Mouse (Mus musculus) liver, embryonic 12.5 days (tissue): ENCODE data around the gene Nup214. TPM values are rescaled to one million over a fixed set of nuclear protein-coding genes. Genes with fewer than 3 reads are reported as not detected.

Experiments
- ATAC-seq: fragments of 200-750 bp; cut with Nextera tagmentation; 2 replicates; pipeline ENCODE4 v1.8.0; 2017; ENCODE audit warnings: moderate number of reproducible peaks, mild to moderate bottlenecking, moderate library complexity
- H3K27ac ChIP-seq: fragments of 300-500 bp; sonication (generic); 2 replicates; pipeline ENCODE4 v1.5.1; 2016; ENCODE audit warnings: mild to moderate bottlenecking
- H3K27me3 ChIP-seq: fragments of 300-500 bp; sonication (generic); replicated peaks from 2 replicates; pipeline ENCODE4 v1.6.1; 2016; ENCODE audit warnings: mild to moderate bottlenecking, moderate library complexity
- H3K36me3 ChIP-seq: fragments of 300-500 bp; sonication (generic); 2 replicates; pipeline ENCODE4 v1.6.1; 2016; ENCODE audit warnings: mild to moderate bottlenecking, moderate library complexity
- H3K4me1 ChIP-seq: fragments of 300-500 bp; sonication (generic); 2 replicates; pipeline ENCODE4 v1.6.1; 2016
- H3K4me2 ChIP-seq: fragments of 300-500 bp; sonication (generic); 2 replicates; pipeline ENCODE4 v1.6.1; 2016; ENCODE audit warnings: mild to moderate bottlenecking, moderate library complexity
- H3K4me3 ChIP-seq: fragments of 300-500 bp; sonication (generic); 2 replicates; pipeline ENCODE4 v1.5.1; 2016; ENCODE audit warnings: mild to moderate bottlenecking, moderate library complexity
- H3K9ac ChIP-seq: fragments of 300-500 bp; sonication (generic); 2 replicates; pipeline ENCODE4 v1.6.1; 2016; ENCODE audit warnings: mild to moderate bottlenecking, moderate library complexity
- H3K9me3 ChIP-seq: fragments of 300-500 bp; sonication (generic); replicated peaks from 2 replicates; pipeline ENCODE4 v1.6.1; 2016; ENCODE audit warnings: mild to moderate bottlenecking, moderate library complexity
- WGBS: fragments of 180-500 bp; shearing (Covaris S2); methylation state at CpG from one replicate; pipeline ENCODE4 v1.1.7; 2016; ENCODE audit not compliant: insufficient replicate concordance; 5-methylcytosine and 5-hydroxymethylcytosine counted together
- polyA plus RNA-seq: library from polyadenylated mRNA; unstranded; fragments of >200 nt; fragmentation: Nextera tagmentation; extraction: Ambion mirVana; gene quantifications from 2 replicates; pipeline ENCODE4 v1.2.1, GENCODE M21; 2016

The Nup214 gene
- polyA plus RNA-seq, result 67.8 and 70.7 TPM in 2 replicates

GRCm38 (mm10) chr2:31974141-31974808 is at the start of gene Nup214:
TSS of gene Nup214 (plus strand) at chr2:31974436.
- peak within 1 kb of the TSS; percentile 88 for H3K9ac ChIP-seq
- peaks cover 23% of the 10 kb centered on the region for H3K4me1 ChIP-seq
- peak within 1 kb of the TSS; percentile 92 for H3K4me3 ChIP-seq
- peaks cover 29% of the 10 kb centered on the region for H3K36me3 ChIP-seq
- H3K27ac ChIP-seq, result peak within 1 kb of the TSS; percentile 71; the same call in 1 of the 2 replicates
- peak; percentile 99 for ATAC-seq
- H3K4me2 ChIP-seq, result peak within 1 kb of the TSS; percentile 87
- H3K9me3 ChIP-seq, result no peaks in the 10 kb centered on the region
- under 1% methylated on average over 60 of the region's 60 CpGs for WGBS
- H3K27me3 ChIP-seq, result peaks cover 22% of the 10 kb centered on the region; the same call in 1 of the 2 replicates

- no peak for ATAC-seq
- Histone ChIP-seq H3K9ac (no peak overlapping the region), H3K9me3 (no peaks in the 10 kb centered on the region), H3K27ac (no peak overlapping the region), H3K4me3 (no peak overlapping the region), H3K4me1 (no peaks in the 10 kb centered on the region), H3K36me3 (no peaks in the 10 kb centered on the region), H3K4me2 (no peak overlapping the region), H3K27me3 (peaks cover 41% of the 10 kb centered on the region)
- 24% methylated on average over 9 of the region's 9 CpGs for WGBS
These were observed 49.4 kb upstream of the Nup214 start for GRCm38 (mm10) chr2:31924811-31925210.

GRCm38 (mm10) chr2:31925936-31926335 is 48.3 kb upstream of the Nup214 start:
- Histone ChIP-seq H3K27me3 (peaks cover 40% of the 10 kb centered on the region), H3K4me3 (no peak overlapping the region)
- no peak for ATAC-seq

DNA sequence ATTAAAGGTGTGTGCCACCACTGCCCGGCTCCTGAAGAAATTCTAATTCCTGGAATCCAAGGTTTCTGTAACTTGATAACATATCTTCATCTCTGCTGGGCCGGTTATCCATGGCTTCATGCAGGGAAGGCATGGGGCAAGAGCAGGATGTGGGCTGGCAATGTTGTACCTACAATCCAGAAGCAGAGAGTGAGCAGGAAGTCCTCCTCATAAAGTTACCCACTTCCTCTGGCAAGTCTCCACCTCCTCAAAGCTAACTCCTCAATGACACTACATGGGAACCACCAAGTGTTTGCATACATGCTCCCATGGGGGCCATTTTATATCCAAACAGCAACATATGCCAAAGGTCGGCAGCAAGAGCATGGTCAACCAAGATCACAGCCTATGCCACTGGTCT is 44.6 kb upstream of the Nup214 start:
- ATAC-seq, result no peak
- Histone ChIP-seq H3K4me3 (no peak overlapping the region), H3K9me3 (no peaks in the 10 kb centered on the region), H3K27ac (no peak overlapping the region), H3K9ac (no peak overlapping the region), H3K36me3 (no peaks in the 10 kb centered on the region), H3K27me3 (peaks cover 21% of the 10 kb centered on the region), H3K4me1 (0 out of 2 replicates have a peak, but pooled peaks cover 3% of the 10 kb centered on the region), H3K4me2 (no peak overlapping the region)
- WGBS, result 52% methylated on average over 3 of the region's 3 CpGs

More at GRCm38 (mm10) chr2:31925936-31926335, 48.3 kb upstream of the Nup214 start:
- Histone ChIP-seq H3K4me2 (no peak overlapping the region), H3K9ac (no peak overlapping the region), H3K9me3 (no peaks in the 10 kb centered on the region), H3K36me3 (no peaks in the 10 kb centered on the region), H3K4me1 (no peaks in the 10 kb centered on the region), H3K27ac (no peak overlapping the region)
- 40% methylated on average over 4 of the region's 4 CpGs for WGBS

DNA sequence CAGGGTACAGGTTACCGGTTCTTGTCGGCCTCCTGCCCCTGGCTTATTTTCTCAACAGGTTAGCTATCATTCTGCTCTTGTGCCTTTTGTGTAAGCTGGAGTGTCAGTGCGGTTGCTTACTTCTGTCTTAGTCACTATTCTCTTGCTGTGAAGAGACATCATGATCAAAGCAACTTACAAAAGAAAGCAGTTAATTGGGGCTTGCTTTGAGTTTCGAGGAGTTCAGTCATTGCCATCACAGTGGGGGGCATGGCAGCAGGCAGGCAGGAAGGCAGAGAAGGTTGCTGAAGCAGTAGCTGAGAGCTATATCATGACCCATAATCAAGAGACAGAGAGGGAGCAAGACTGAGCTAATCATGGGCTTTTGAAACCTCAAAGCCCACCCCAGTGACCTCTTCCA is 39.7 kb upstream of the Nup214 start:
- Histone ChIP-seq H3K36me3 (no peaks in the 10 kb centered on the region), H3K4me1 (0 out of 2 replicates have a peak, but pooled peaks cover 3% of the 10 kb centered on the region), H3K9ac (no peak overlapping the region), H3K9me3 (no peaks in the 10 kb centered on the region), H3K27me3 (peaks cover 39% of the 10 kb centered on the region), H3K4me3 (no peak overlapping the region), H3K27ac (no peak overlapping the region), H3K4me2 (no peak overlapping the region)
- no peak for ATAC-seq
- 44% methylated on average over 4 of the region's 4 CpGs for WGBS

GRCm38 (mm10) chr2:31935054-31935453 is 39.2 kb upstream of the Nup214 start:
- no peak overlapping the region for H3K9ac ChIP-seq
- H3K4me1 ChIP-seq, result 0 out of 2 replicates have a peak, but pooled peaks cover 3% of the 10 kb centered on the region
- 37% methylated on average over 4 of the region's 4 CpGs for WGBS
- H3K4me2 ChIP-seq, result no peak overlapping the region
- H3K27ac ChIP-seq, result no peak overlapping the region
- peaks cover 42% of the 10 kb centered on the region for H3K27me3 ChIP-seq
- H3K9me3 ChIP-seq, result no peaks in the 10 kb centered on the region
- no peak overlapping the region for H3K4me3 ChIP-seq
- no peak for ATAC-seq
- no peaks in the 10 kb centered on the region for H3K36me3 ChIP-seq

- WGBS, result 74% methylated on average over 1 of the region's 1 CpGs
- no peak overlapping the region for H3K4me3 ChIP-seq
- H3K9ac ChIP-seq, result no peak overlapping the region
- no peaks in the 10 kb centered on the region for H3K9me3 ChIP-seq
- ATAC-seq, result no peak
- H3K4me2 ChIP-seq, result no peak overlapping the region
- H3K27me3 ChIP-seq, result peaks cover 26% of the 10 kb centered on the region; the same call in 1 of the 2 replicates
- H3K36me3 ChIP-seq, result no peaks in the 10 kb centered on the region
- H3K4me1 ChIP-seq, result 0 out of 2 replicates have a peak, but pooled peaks cover 3% of the 10 kb centered on the region
- no peak overlapping the region for H3K27ac ChIP-seq
These were observed 35.9 kb upstream of the Nup214 start for GRCm38 (mm10) chr2:31938298-31938697.

- Histone ChIP-seq H3K4me2 (no peak overlapping the region), H3K4me1 (no peaks in the 10 kb centered on the region), H3K4me3 (no peak overlapping the region), H3K27ac (no peak overlapping the region), H3K36me3 (no peaks in the 10 kb centered on the region), H3K9me3 (no peaks in the 10 kb centered on the region), H3K27me3 (peaks cover 43% of the 10 kb centered on the region), H3K9ac (no peak overlapping the region)
- WGBS, result 37% methylated on average over 4 of the region's 4 CpGs
- no peak for ATAC-seq
These were observed 31.2 kb upstream of the Nup214 start for GRCm38 (mm10) chr2:31943011-31943410.

GRCm38 (mm10) chr2:31945580-31945979 is 28.7 kb upstream of the Nup214 start:
- peaks cover 5% of the 10 kb centered on the region for H3K4me1 ChIP-seq
- no peak overlapping the region for H3K4me2 ChIP-seq
- WGBS, result 55% methylated on average over 2 of the region's 2 CpGs
- H3K27me3 ChIP-seq, result peaks cover 55% of the 10 kb centered on the region
- H3K4me3 ChIP-seq, result no peak overlapping the region
- no peak overlapping the region for H3K27ac ChIP-seq
- H3K9ac ChIP-seq, result no peak overlapping the region
- no peaks in the 10 kb centered on the region for H3K36me3 ChIP-seq
- H3K9me3 ChIP-seq, result no peaks in the 10 kb centered on the region
- ATAC-seq, result no peak

- 62% methylated on average over 6 of the region's 6 CpGs for WGBS
These were observed 25.8 kb upstream of the Nup214 start for GRCm38 (mm10) chr2:31948392-31948791.

DNA sequence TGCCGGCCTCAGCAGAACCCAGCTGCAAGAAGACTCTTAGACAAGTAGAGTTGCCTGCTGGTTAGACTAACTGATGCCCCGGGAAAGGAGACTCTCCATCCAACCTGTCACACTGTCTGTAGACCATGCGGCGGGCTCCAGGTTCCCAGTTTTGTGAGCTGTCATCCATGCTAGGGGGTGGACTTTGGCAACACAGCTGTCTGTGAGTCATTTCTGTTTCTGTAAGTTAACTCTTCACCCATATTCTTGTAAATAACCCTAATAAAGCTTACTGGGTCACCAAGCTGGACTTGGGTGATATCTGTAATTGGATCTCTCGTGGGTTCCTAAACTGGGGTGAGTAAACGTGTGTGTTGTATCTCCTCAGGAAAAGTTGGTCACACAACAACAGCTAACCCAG is 25.4 kb upstream of the Nup214 start:
- Histone ChIP-seq H3K4me1 (peaks cover 8% of the 10 kb centered on the region), H3K27ac (no peak overlapping the region), H3K4me2 (no peak overlapping the region), H3K36me3 (no peaks in the 10 kb centered on the region), H3K4me3 (no peak overlapping the region), H3K9me3 (no peaks in the 10 kb centered on the region), H3K9ac (no peak overlapping the region), H3K27me3 (peaks cover 79% of the 10 kb centered on the region)
- ATAC-seq, result no peak
- WGBS, result 49% methylated on average over 6 of the region's 6 CpGs

More at GRCm38 (mm10) chr2:31948392-31948791, 25.8 kb upstream of the Nup214 start:
- H3K9ac ChIP-seq, result no peak overlapping the region
- no peaks in the 10 kb centered on the region for H3K9me3 ChIP-seq
- H3K4me1 ChIP-seq, result peaks cover 8% of the 10 kb centered on the region
- no peak overlapping the region for H3K4me2 ChIP-seq
- no peak overlapping the region for H3K27ac ChIP-seq
- peaks cover 79% of the 10 kb centered on the region for H3K27me3 ChIP-seq
- H3K4me3 ChIP-seq, result no peak overlapping the region
- H3K36me3 ChIP-seq, result no peaks in the 10 kb centered on the region
- no peak for ATAC-seq

- Histone ChIP-seq H3K4me1 (peaks cover 8% of the 10 kb centered on the region), H3K27me3 (peaks cover 72% of the 10 kb centered on the region), H3K27ac (no peak within 1 kb of the TSS), H3K4me3 (peak within 1 kb of the TSS; percentile 56), H3K4me2 (peak within 1 kb of the TSS; percentile 74), H3K9ac (no peak within 1 kb of the TSS), H3K36me3 (no peaks in the 10 kb centered on the region), H3K9me3 (no peaks in the 10 kb centered on the region)
- under 1% methylated on average over 63 of the region's 66 CpGs for WGBS
- ATAC-seq, result 0 out of 2 replicates have a peak, but pooled peaks have one; percentile 37
These were observed 24.0 kb upstream of the Nup214 start, which contains the start of gene Aif1l for GRCm38 (mm10) chr2:31950058-31950871. TSS of gene Aif1l (plus strand) at chr2:31950139.
